Comparison of ENCODE assay signal across 9 mouse cellular contexts in the genomic region with DNA sequence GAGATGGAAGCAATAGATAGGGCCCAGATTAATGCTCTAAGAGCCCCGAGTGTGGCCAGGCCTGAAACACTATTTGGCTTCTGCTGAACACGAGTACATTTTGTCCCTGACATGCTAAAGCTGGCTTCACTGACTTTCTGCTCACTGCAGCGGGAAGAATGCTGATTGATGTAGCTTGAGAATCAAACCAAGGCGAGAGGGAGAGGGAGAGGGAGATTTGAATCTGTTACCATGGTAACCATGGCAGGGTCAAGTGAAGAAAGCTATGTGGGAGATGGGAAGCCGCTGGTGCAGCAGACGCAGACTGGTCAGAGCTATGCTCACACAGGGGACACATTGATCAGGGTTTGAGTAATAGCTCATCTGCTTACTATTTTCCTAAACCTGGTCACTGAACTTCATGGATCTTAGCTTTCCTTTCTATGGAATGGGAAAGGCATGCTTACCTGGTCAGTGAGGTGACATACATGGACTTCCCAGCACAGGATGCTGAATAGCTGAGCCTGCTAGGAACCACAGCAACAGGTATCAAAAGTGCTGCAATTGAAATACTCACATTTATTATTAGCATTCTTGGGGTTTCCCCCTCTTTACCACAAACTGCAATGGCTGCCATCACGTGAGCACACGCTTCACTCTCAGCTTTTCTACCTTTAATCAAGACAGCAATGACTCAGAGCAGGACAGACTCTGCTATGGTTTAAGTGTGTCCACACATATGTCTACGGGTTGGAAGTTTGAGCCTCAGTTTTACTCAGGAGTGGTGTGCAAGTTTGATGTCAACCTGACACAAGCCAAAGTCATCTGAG. TPM values are rescaled to one million over a fixed set of nuclear protein-coding genes. Genes with fewer than 3 reads are reported as not detected.
DNase-seq lines count a peak whose midpoint lies in the region; ATAC-seq lines count a peak whose summit lies in the region.
"Had no signal": no experiment of that assay in that cellular context is flagged by ENCODE, and none has a peak within 500 bp of the region (broad histone marks: within the 10 kb centered on the region; RNA-seq: fewer than 3 reads in every experiment).

No protein-coding gene starts in this region.

- 0 out of 2 replicates have a peak overlapping the region, but pooled peaks have one; percentile 17 for H3K4me2 ChIP-seq in forebrain, embryonic 12.5 days
- H3K4me2 ChIP-seq: heart, embryonic 15.5 days had no signal

- H3K36me3 ChIP-seq in forebrain, embryonic 12.5 days (replicated peaks): no peaks in the 10 kb centered on the region
- H3K36me3 ChIP-seq: heart, embryonic 15.5 days had no signal

- peak overlapping the region; percentile 63 for H3K27ac ChIP-seq in forebrain, embryonic 12.5 days
- H3K27ac ChIP-seq: heart, embryonic 15.5 days had no signal

- H3K4me1 ChIP-seq in forebrain, embryonic 12.5 days: peaks cover 20% of the 10 kb centered on the region
- H3K4me1 ChIP-seq: heart, embryonic 15.5 days had no signal

- intact Hi-C loops in left cerebral cortex, postnatal 4 days (cut with DNase I): no loop called here

- peak; percentile 27 for DNase-seq in right cerebral cortex, adult 18-20 months
- no peak for DNase-seq in right cerebral cortex, postnatal 25 days
- peak; percentile 25 for DNase-seq in left cerebral cortex, postnatal 4 days
- peak; percentile 14 for DNase-seq in retina, postnatal 7 days (ENCODE audit: low read depth, low spot score)
- DNase-seq in gastrocnemius, postnatal 10 days: no peak
- DNase-seq in heart, adult 9 months (ENCODE audit: low spot score in 2 of 2): no peak
- no peak for DNase-seq in layer of hippocampus, adult 9-10 months (ENCODE audit: low spot score)

- peak; percentile 87 for ATAC-seq in forebrain, embryonic 12.5 days (ENCODE audit: low FRiP score)

- no peaks in the 10 kb centered on the region for H3K27me3 ChIP-seq in forebrain, embryonic 12.5 days
- H3K27me3 ChIP-seq: heart, embryonic 15.5 days had no signal

- no peaks in the 10 kb centered on the region for H3K9me3 ChIP-seq in forebrain, embryonic 12.5 days
- H3K9me3 ChIP-seq: heart, embryonic 15.5 days had no signal

- WGBS in forebrain, embryonic 12.5 days: 35% methylated on average over 9 of the region's 9 CpGs

- H3K9ac ChIP-seq in forebrain, embryonic 12.5 days: no peak overlapping the region
- H3K9ac ChIP-seq: heart, embryonic 15.5 days had no signal

- H3K4me3 ChIP-seq in forebrain, embryonic 12.5 days (replicated peaks): no peak overlapping the region
- H3K4me3 ChIP-seq: heart, embryonic 15.5 days had no signal

RNA-seq across cellular contexts. Expression of a gene that starts 56.9 kb away (rescaled TPM):
- polyA plus RNA-seq in forebrain, embryonic 12.5 days (2016; fragmentation: Nextera tagmentation; extraction: Ambion mirVana): 45.0 and 51.5 TPM in 2 replicates
- 100 to 1,000 TPM; 205 to 223 TPM for total RNA-seq in left cerebral cortex, postnatal 4 days (2021)
- total RNA-seq in gastrocnemius, postnatal 10 days (2021): 10 to 100 TPM; 71.2 to 86.4 TPM

Comparison
In these comparisons a context has a peak if more than half of its experiments do, and no peak if none do; other contexts are left out.
1. DNase-seq: peak in right cerebral cortex, adult 18-20 months (single experiment), left cerebral cortex, postnatal 4 days (single experiment) and retina, postnatal 7 days (single experiment); none in right cerebral cortex, postnatal 25 days (single experiment), gastrocnemius, postnatal 10 days (single experiment), heart, adult 9 months (0 of 2) and layer of hippocampus, adult 9-10 months (single experiment).